Mouse (Mus musculus) adrenal gland, postnatal 36 days (tissue): ENCODE results near the gene Dmgdh. TPM values are rescaled to one million over a fixed set of nuclear protein-coding genes. Genes with fewer than 3 reads are reported as not detected.

Experiments
- DNase-seq, 2 experiments: peaks; one replicate each; pipeline ENCODE4 v3.0.0; 2021; ENCODE audit warnings: mixed read lengths in 1 of 2
- long read RNA-seq, 2 experiments: library from polyadenylated mRNA; stranded (forward); transcript quantifications; one replicate each; pipeline ENCODE4 v2.0.0; 2021; ENCODE audit warnings: borderline sequencing depth in 2 of 2
- total RNA-seq, 2 experiments: library from RNA; stranded (reverse); gene quantifications; 2 replicates each; pipeline ENCODE4 v1.2.3; 2021

Gene Dmgdh
- total RNA-seq, result under 1 TPM in 1 of 2 experiments, not detected in 1; 0.10 TPM
- long read RNA-seq, experiment 1, result 0 reads
- long read RNA-seq, experiment 2, result 0 reads

GRCm38 (mm10) chr13:93674131-93674561 lies at the start of gene Dmgdh, which contains the start of gene Bhmt2:
Dmgdh (plus strand) TSS chr13:93674433.
Bhmt2 (minus strand) TSS chr13:93674302.
- DNase-seq, result peak; percentile 5 to 13

- DNase-seq, result peak in 1 of 2 experiments; percentile 17
Observed at GRCm38 (mm10) chr13:93628861-93629260, 45.4 kb upstream of the Dmgdh start.

GRCm38 (mm10) chr13:93630941-93631705 lies 43.1 kb upstream of the Dmgdh start:
- no peak for DNase-seq

GRCm38 (mm10) chr13:93632927-93633326 lies 41.3 kb upstream of the Dmgdh start:
- DNase-seq, result no peak

GRCm38 (mm10) chr13:93636561-93636960 lies 37.7 kb upstream of the Dmgdh start:
- no peak for DNase-seq

- DNase-seq, result peak; percentile 15 to 19
Observed at GRCm38 (mm10) chr13:93637282-93638245, 36.7 kb upstream of the Dmgdh start, which contains the start of gene Bhmt. Bhmt (minus strand) TSS chr13:93637961.

GRCm38 (mm10) chr13:93639636-93640035 lies 34.6 kb upstream of the Dmgdh start:
- DNase-seq, result no peak

GRCm38 (mm10) chr13:93648387-93649130 lies 25.7 kb upstream of the Dmgdh start:
- DNase-seq, result peak; percentile 33 to 44

- no peak for DNase-seq
Observed at GRCm38 (mm10) chr13:93653382-93653781, 20.9 kb upstream of the Dmgdh start.

- no peak for DNase-seq
Observed at GRCm38 (mm10) chr13:93657941-93658340, 16.3 kb upstream of the Dmgdh start.

- DNase-seq, result no peak
Observed at GRCm38 (mm10) chr13:93667586-93667985, 6.6 kb upstream of the Dmgdh start.

- no peak for DNase-seq
Observed at GRCm38 (mm10) chr13:93672371-93672770, 1.9 kb upstream of the Dmgdh start.

- no peak for DNase-seq
Observed at GRCm38 (mm10) chr13:93673296-93673695, 937 bp upstream of the Dmgdh start.

GRCm38 (mm10) chr13:93676864-93677263 lies 2.6 kb downstream of the Dmgdh start:
- peak in 1 of 2 experiments; percentile 7 for DNase-seq

GRCm38 (mm10) chr13:93683336-93683735 lies 9.1 kb downstream of the Dmgdh start:
- DNase-seq, result no peak

- DNase-seq, result no peak
Observed at GRCm38 (mm10) chr13:93685226-93685625, 11.0 kb downstream of the Dmgdh start.

- DNase-seq, result no peak
Observed at GRCm38 (mm10) chr13:93687321-93687720, 13.1 kb downstream of the Dmgdh start.

- DNase-seq, result no peak
Observed at GRCm38 (mm10) chr13:93689566-93689965, 15.3 kb downstream of the Dmgdh start.

GRCm38 (mm10) chr13:93690821-93691220 lies 16.6 kb downstream of the Dmgdh start:
- DNase-seq, result no peak

GRCm38 (mm10) chr13:93698866-93699265 lies 24.6 kb downstream of the Dmgdh start:
- no peak for DNase-seq

GRCm38 (mm10) chr13:93705697-93706096 lies 31.5 kb downstream of the Dmgdh start:
- DNase-seq, result no peak

- DNase-seq, result no peak
Observed at GRCm38 (mm10) chr13:93707271-93707670, 33.0 kb downstream of the Dmgdh start.
